In the genomic region with DNA sequence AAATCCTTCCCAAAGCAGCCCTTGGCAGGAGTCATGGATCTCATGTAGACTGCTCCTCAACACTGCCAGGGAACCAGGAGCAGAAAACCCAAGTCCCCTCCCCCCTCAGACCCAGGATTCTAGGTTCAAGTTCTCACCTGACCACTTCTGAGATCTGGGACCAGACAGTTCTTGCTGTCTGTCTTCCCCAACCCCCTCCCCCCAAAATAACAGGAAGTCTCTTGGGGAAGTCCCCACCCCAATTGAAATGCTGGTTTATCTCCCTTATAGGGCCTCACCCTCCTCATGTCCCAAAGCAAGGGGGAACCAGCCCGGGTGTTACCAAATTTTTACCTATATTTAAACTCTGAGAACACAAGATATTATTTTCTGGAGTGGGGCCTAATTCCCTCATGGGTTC, we compare ENCODE assay signal across 10 mouse cellular contexts. TPM values are rescaled to one million over a fixed set of nuclear protein-coding genes. Genes with fewer than 3 reads are reported as not detected.
DNase-seq lines count a peak whose midpoint lies in the region; ATAC-seq and TF ChIP-seq lines count a peak whose summit lies in the region.
"Had no signal": no experiment of that assay in that cellular context is flagged by ENCODE, and none has a peak within 500 bp of the region (broad histone marks: within the 10 kb centered on the region; RNA-seq: fewer than 3 reads in every experiment).

No protein-coding gene starts in this region.

- H3K27ac ChIP-seq in kidney, postnatal 0 days, result peak overlapping the region; percentile 92; the same call in 1 of the 2 replicates
- no peak overlapping the region for H3K27ac ChIP-seq in neural tube, embryonic 12.5 days

- H3K27me3 ChIP-seq in kidney, postnatal 0 days (ENCODE audit: insufficient read depth, low read length), result no peaks in the 10 kb centered on the region
- H3K27me3 ChIP-seq in neural tube, embryonic 12.5 days (replicated peaks), result no peaks in the 10 kb centered on the region

- H3K4me1 ChIP-seq in kidney, postnatal 0 days (replicated peaks; ENCODE audit: insufficient read depth, low read length), result peaks cover 9% of the 10 kb centered on the region; the same call in 1 of the 2 replicates
- peaks cover 25% of the 10 kb centered on the region for H3K4me1 ChIP-seq in neural tube, embryonic 12.5 days

- H3K9ac ChIP-seq in kidney, postnatal 0 days (ENCODE audit: low read depth, low read length), result no peak overlapping the region
- no peak overlapping the region for H3K9ac ChIP-seq in neural tube, embryonic 12.5 days

- 43% methylated on average over 1 of the region's 1 CpGs for WGBS in kidney, postnatal 0 days
- WGBS in neural tube, embryonic 12.5 days, result 80% methylated on average over 1 of the region's 1 CpGs

- H3K36me3 ChIP-seq in kidney, postnatal 0 days (ENCODE audit: insufficient read depth, low read length), result no peaks in the 10 kb centered on the region
- H3K36me3 ChIP-seq in neural tube, embryonic 12.5 days, result no peaks in the 10 kb centered on the region

- no peak for DNase-seq in kidney, postnatal 0 days (ENCODE audit: low spot score)
- no peak for DNase-seq in kidney, adult 8-10 months
- peak; percentile 22 for DNase-seq in MN1 (ENCODE audit: low spot score)
- peak; percentile 86 for DNase-seq in induced T-regulatory cell, adult 2 months (ENCODE audit: low read depth)
- DNase-seq in layer of hippocampus, adult 8-10 months (ENCODE audit: low spot score in 2 of 2), result no peak
- no peak for DNase-seq in layer of hippocampus, adult 18-20 months (ENCODE audit: low spot score in 2 of 2)
- DNase-seq: adrenal gland, postnatal 36 days; gastrocnemius, postnatal 25 days had no signal

- no peak overlapping the region for H3K4me3 ChIP-seq in kidney, postnatal 0 days (replicated peaks; ENCODE audit: low read depth, low read length)
- H3K4me3 ChIP-seq in neural tube, embryonic 12.5 days, result no peak overlapping the region

- ATAC-seq in kidney, postnatal 0 days (replicated peaks; ENCODE audit: low FRiP score, low read depth), result no peak
- ATAC-seq in neural tube, embryonic 12.5 days (ENCODE audit: low FRiP score, low read depth), result no peak
- ATAC-seq in erythroid progenitor cell, adult 5-6 weeks (replicated peaks; ENCODE audit: low FRiP score, poor library complexity, severe bottlenecking), result no peak

- no peak for TF ChIP-seq CTCF in kidney, postnatal 0 days (IDR thresholded peaks at IDR 0.05; ENCODE audit: low read depth)

- no peak overlapping the region for H3K4me2 ChIP-seq in kidney, postnatal 0 days (ENCODE audit: low read length)
- peak overlapping the region; percentile 65; the same call in 1 of the 2 replicates for H3K4me2 ChIP-seq in neural tube, embryonic 12.5 days (replicated peaks)

- no peaks in the 10 kb centered on the region for H3K9me3 ChIP-seq in kidney, postnatal 0 days (replicated peaks; ENCODE audit: low read length)
- no peaks in the 10 kb centered on the region for H3K9me3 ChIP-seq in neural tube, embryonic 12.5 days

RNA-seq across cellular contexts. Expression of gene Arhgef1, which starts 0.9 kb away (rescaled TPM):
- 63.6 and 66.1 TPM in 2 replicates for polyA plus RNA-seq in kidney, postnatal 0 days (2015; fragmentation: Nextera tagmentation; extraction: Ambion mirVana)
- 84.4 and 89.5 TPM in 2 replicates for polyA plus RNA-seq in neural tube, embryonic 12.5 days (2016; fragmentation: Nextera tagmentation; extraction: Ambion mirVana)
- total RNA-seq in erythroid progenitor cell, adult 5-6 weeks (2015; ENCODE audit: low replicate concordance), result 36.4 and 59.1 TPM in 2 replicates
- total RNA-seq in erythroid progenitor cell, adult 5-6 weeks (2017; ENCODE audit: low replicate concordance), result 35.8 and 40.3 TPM in 2 replicates
- 100 to 1,000 TPM in 1 of 4 experiments, 10 to 100 TPM in 3; 94.8 to 111 (median 99.3) TPM for total RNA-seq in layer of hippocampus, adult 8-10 months (2022)
- 10 to 100 TPM; 74.7 to 80.8 TPM for total RNA-seq in layer of hippocampus, adult 18-20 months (2021)

RNA-seq across cellular contexts. Expression of gene Cd79a, which starts 4.7 kb away (rescaled TPM):
- 1.7 and 2.7 TPM in 2 replicates for polyA plus RNA-seq in kidney, postnatal 0 days (2015; fragmentation: Nextera tagmentation; extraction: Ambion mirVana)
- polyA plus RNA-seq in neural tube, embryonic 12.5 days (2016; fragmentation: Nextera tagmentation; extraction: Ambion mirVana), result 0.13 and 0.32 TPM in 2 replicates
- 56.2 and 74.6 TPM in 2 replicates for total RNA-seq in erythroid progenitor cell, adult 5-6 weeks (2015; ENCODE audit: low replicate concordance)
- total RNA-seq in erythroid progenitor cell, adult 5-6 weeks (2017; ENCODE audit: low replicate concordance), result 12.7 and 14.7 TPM in 2 replicates
- total RNA-seq in layer of hippocampus, adult 8-10 months (2022), result under 1 TPM in 2 of 4 experiments, not detected in 2; 0.30 to 0.58 TPM
- total RNA-seq in layer of hippocampus, adult 18-20 months (2021), result under 1 TPM in 1 of 2 experiments, not detected in 1; 0.22 TPM

RNA-seq across cellular contexts. Expression of gene Rps19, which starts 17.7 kb away (rescaled TPM):
- polyA plus RNA-seq in kidney, postnatal 0 days (2015; fragmentation: Nextera tagmentation; extraction: Ambion mirVana), result 2,933 and 3,330 TPM in 2 replicates
- 1,340 and 1,344 TPM in 2 replicates for polyA plus RNA-seq in neural tube, embryonic 12.5 days (2016; fragmentation: Nextera tagmentation; extraction: Ambion mirVana)
- 818 and 840 TPM in 2 replicates for total RNA-seq in erythroid progenitor cell, adult 5-6 weeks (2015; ENCODE audit: low replicate concordance)
- total RNA-seq in erythroid progenitor cell, adult 5-6 weeks (2017; ENCODE audit: low replicate concordance), result 217 and 310 TPM in 2 replicates
- total RNA-seq in layer of hippocampus, adult 8-10 months (2022), result 100 to 1,000 TPM; 518 to 648 (median 579) TPM
- 100 to 1,000 TPM; 556 to 616 TPM for total RNA-seq in layer of hippocampus, adult 18-20 months (2021)

RNA-seq across cellular contexts. Expression of gene Dmrtc2, which starts 32.0 kb away (rescaled TPM):
- 0.12 and 0.19 TPM in 2 replicates for polyA plus RNA-seq in kidney, postnatal 0 days (2015; fragmentation: Nextera tagmentation; extraction: Ambion mirVana)
- not detected in 2 replicates for polyA plus RNA-seq in neural tube, embryonic 12.5 days (2016; fragmentation: Nextera tagmentation; extraction: Ambion mirVana)
- not detected in 2 replicates for total RNA-seq in erythroid progenitor cell, adult 5-6 weeks (2015; ENCODE audit: low replicate concordance)
- not detected in 2 replicates for total RNA-seq in erythroid progenitor cell, adult 5-6 weeks (2017; ENCODE audit: low replicate concordance)
- not detected for total RNA-seq in layer of hippocampus, adult 8-10 months (2022)
- not detected for total RNA-seq in layer of hippocampus, adult 18-20 months (2021)
- total RNA-seq: adrenal gland, postnatal 36 days; gastrocnemius, postnatal 25 days had no signal

RNA-seq across cellular contexts. Expression of gene Lypd4, which starts 32.1 kb away (rescaled TPM):
- polyA plus RNA-seq in kidney, postnatal 0 days (2015; fragmentation: Nextera tagmentation; extraction: Ambion mirVana), result not detected in 2 replicates
- not detected in 2 replicates for polyA plus RNA-seq in neural tube, embryonic 12.5 days (2016; fragmentation: Nextera tagmentation; extraction: Ambion mirVana)
- total RNA-seq in erythroid progenitor cell, adult 5-6 weeks (2015; ENCODE audit: low replicate concordance), result not detected in 2 replicates
- not detected in 2 replicates for total RNA-seq in erythroid progenitor cell, adult 5-6 weeks (2017; ENCODE audit: low replicate concordance)
- total RNA-seq in layer of hippocampus, adult 8-10 months (2022), result not detected
- not detected for total RNA-seq in layer of hippocampus, adult 18-20 months (2021)
- total RNA-seq: adrenal gland, postnatal 36 days; gastrocnemius, postnatal 25 days had no signal

Comparison
In these comparisons a context has a peak if more than half of its experiments do, and no peak if none do; other contexts are left out.
1. DNase-seq: peak in MN1 (single experiment) and induced T-regulatory cell, adult 2 months (single experiment); none in kidney, postnatal 0 days (single experiment), kidney, adult 8-10 months (0 of 2), layer of hippocampus, adult 8-10 months (0 of 2) and layer of hippocampus, adult 18-20 months (0 of 2).
2. RNA of gene Cd79a, which starts 4.7 kb away (total RNA-seq): 12.7 to 74.6 TPM in erythroid progenitor cell, adult 5-6 weeks; 0.30 to 0.58 TPM in layer of hippocampus, adult 8-10 months and 0.22 TPM in layer of hippocampus, adult 18-20 months; every median in the first group is over 4 times any median in the second.